Mouse (Mus musculus) pancreas, adult 10 weeks (tissue): ENCODE results near the gene Szrd1. TPM values are rescaled to one million over a fixed set of nuclear protein-coding genes. Genes with fewer than 3 reads are reported as not detected.

Experiments
- polyA plus RNA-seq: library from polyadenylated mRNA; stranded (reverse); fragments of 350-450 nt; fragmentation: Illumina TruSeq; extraction: RNeasy Lipid Tissue Mini Kit (QIAGEN cat#74804); gene quantifications from one replicate; pipeline ENCODE4 v1.2.3, GENCODE M21; 2015; ENCODE audit warnings: low read depth, low replicate concordance; ENCODE audit not compliant: insufficient read depth

Gene Szrd1
- 9.8 TPM for polyA plus RNA-seq

DNA sequence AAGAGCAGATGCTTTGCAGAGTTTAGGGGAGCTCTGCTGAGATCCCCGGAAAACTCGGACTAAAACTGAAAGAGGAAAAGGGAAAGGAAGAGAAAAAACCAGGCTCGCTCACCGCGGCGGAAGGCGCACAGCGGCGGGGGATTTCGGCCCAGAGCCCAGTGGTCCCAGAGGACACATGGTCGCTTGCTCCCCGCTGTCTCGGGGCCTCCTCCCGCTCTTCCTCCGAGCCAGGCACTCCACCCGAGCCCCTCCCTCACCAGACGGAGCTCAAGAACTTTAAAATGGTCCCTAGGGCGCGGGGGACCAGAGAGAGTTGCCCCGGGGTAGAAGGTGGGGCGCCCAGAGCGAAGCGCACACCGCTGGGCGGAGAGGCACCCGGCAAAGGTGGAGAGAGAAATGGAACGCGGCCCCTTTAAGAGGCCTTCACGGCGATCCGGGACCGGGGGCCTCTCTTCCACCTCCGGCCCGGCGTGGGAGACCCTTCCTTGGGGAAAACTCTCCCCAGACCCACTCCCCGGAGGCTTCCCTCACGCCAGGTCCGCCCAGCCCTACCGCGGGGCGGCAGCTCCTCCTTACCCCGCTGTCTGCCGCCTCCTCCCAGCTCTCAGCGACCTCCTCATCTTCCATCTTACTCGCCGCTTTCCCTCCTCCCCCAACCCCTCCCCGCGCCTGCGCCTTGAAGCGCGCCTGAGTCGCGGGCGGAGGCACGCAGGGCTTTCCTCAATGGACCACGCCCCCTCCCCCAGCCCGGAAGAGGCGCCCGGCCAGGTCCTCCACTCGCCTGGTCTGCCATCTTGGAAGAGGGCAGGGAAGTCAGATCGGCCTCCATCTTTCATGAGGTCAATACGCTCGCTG lies at the start of gene Szrd1:
Szrd1 (minus strand) TSS at position 660 of the 855 bp plus-strand sequence.

DNA sequence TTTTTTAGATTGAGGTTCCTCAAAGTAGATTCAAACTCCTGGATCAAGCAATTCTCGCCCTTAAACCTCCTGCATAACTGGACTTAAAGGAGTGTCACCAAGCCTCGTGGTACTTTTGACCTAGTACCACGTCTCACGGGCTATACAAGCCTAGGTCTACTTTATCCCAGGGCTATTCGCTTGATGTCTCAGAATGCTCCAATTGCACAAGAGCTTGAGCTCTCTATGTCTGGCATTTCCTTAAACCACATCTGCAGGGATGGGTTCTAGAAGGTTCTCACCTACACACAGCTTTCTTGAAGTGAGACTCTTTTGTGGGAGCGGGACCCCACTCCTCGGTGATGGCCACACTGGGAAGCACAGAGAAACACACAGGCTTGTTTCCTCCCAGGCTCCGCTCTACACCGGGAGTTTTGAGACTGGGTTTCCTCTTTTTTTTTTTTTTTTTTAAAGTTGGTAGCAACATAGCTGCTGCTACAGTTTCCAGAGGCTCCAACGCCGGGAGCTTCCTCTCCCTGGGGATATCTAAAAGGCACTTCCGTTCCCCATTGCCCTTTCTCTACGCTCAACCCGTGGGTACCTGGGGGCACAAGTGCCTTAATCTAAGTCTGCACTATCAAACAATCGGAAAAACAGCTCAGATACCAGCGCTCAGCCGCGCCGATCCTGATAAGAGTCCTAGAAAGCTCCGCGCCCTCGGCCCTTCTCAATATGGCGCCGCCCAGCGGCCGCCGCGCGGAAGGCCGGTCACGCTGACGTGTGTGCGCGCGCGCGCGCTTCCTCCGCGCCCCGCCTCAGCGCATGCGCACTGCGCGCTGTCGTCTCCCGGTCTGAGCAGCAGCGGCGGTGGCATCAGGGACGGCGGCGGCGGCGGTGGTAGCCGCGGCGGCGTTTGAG lies 7.8 kb upstream of the Szrd1 start, which contains the start of gene Fbxo42:
Fbxo42 (plus strand) TSS at position 802 of the 897 bp plus-strand sequence.

DNA sequence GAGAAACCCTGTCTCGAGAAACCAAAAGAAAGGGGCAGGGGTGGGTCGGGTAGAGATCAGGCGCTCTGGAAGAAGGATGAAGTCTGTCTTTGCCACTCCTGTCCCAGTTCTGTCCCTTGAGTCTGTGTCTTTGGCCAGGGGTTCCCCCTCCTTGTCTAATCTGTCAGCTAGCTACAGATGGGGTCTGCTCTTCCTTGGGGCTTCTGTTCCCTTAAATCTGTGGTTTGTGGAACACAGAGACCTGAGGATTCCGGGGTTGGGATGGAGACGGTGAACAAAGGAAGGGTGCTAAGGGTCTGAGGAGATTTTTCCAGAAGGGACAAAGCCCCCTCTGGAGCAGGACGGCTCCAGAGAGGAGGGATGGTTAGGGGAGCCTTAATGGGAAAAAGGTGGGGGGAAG lies 51.5 kb downstream of the Szrd1 start, which contains the start of gene Spata21:
Spata21 (plus strand) TSS at position 301 of the 400 bp plus-strand sequence.

DNA sequence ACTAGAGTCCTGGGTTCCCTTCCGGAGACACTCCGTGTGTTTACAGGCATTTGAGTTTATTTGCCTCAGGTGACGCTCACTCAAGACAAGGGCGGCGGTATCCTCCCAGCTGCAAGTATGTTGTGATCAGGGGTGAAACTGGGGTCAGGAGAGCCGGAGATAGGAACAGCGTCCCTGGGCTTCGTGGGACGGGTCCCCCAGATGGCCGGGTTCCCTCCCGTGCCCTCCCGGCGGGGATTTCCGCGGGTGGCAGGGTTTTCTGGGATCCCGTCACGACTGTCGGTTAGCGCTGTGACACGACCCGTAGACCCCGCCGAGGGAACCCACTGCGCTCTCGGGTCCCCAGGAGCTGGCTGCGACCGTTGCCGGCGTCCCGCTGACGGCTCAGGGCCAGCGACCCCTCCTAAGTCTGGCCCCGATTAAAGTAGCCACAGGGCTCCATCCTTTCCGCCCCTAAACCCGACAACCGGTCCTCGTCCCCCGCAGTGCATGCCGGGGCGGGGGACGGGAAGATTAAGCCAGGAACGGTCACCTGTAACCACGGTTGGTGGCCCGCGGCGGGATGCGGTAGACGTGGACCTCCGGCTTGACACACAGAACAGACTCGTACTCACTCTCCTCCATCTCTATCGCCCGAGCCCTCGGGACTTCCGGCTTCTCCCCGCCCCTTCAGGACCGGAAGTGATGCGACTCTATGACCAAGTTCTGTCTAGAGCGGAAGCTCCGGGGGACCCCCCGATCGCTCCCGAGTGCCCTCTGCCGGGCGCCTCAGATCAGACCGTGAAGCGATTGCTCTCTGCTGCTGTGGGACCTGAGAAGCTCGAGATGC lies 61.7 kb downstream of the Szrd1 start, which contains the start of gene Necap2:
Necap2 (minus strand) TSS at position 677 of the 829 bp plus-strand sequence.

Other genes starting within 250 kb of the Szrd1 start
- 3.6 TPM for gene Padi2, start 233.4 kb downstream of the Szrd1 start, polyA plus RNA-seq
- gene Sdhb, start 178.6 kb downstream of the Szrd1 start, polyA plus RNA-seq, result 36.6 TPM
- gene Atp13a2, start 152.9 kb downstream of the Szrd1 start, polyA plus RNA-seq, result 37.3 TPM
- 9.6 TPM for gene Mfap2, start 129.4 kb downstream of the Szrd1 start, polyA plus RNA-seq
- gene Crocc, start 79.2 kb downstream of the Szrd1 start, polyA plus RNA-seq, result 5.2 TPM
- 17.8 TPM for gene Necap2, start 61.4 kb downstream of the Szrd1 start, polyA plus RNA-seq
- gene Spata21, start 51.4 kb downstream of the Szrd1 start, polyA plus RNA-seq, result not detected
- 2.8 TPM for gene Fbxo42, start 8.1 kb upstream of the Szrd1 start, polyA plus RNA-seq
- gene Rsg1, start 74.2 kb upstream of the Szrd1 start, polyA plus RNA-seq, result not detected
- 9.7 TPM for gene Arhgef19, start 99.7 kb upstream of the Szrd1 start, polyA plus RNA-seq
- gene Epha2, start 161.5 kb upstream of the Szrd1 start, polyA plus RNA-seq, result 3.7 TPM
- gene Fam131c, start 228.4 kb upstream of the Szrd1 start, polyA plus RNA-seq, result not detected